Mouse (Mus musculus) heart, adult 2 months (tissue): ENCODE results near the gene Cabin1.

Experiments
- CTCF ChIP-seq: fragments of 200-600 bp; IDR thresholded peaks from 2 replicates; pipeline ENCODE4 v1.8.1; 2022; ENCODE audit warnings: antibody characterized with exemption, mild to moderate bottlenecking, moderate library complexity
- EP300 ChIP-seq: fragments of 200-500 bp; IDR thresholded peaks from 2 replicates; pipeline ENCODE4 v1.6.1; 2011; ENCODE audit warnings: low read depth, low read length, control low read depth; ENCODE audit not compliant: insufficient read depth
- POLR2A ChIP-seq: fragments of 200-500 bp; IDR thresholded peaks from 2 replicates; pipeline ENCODE4 v1.6.1; 2011; ENCODE audit warnings: mild to moderate bottlenecking, low read depth, low read length, control low read depth; ENCODE audit not compliant: insufficient read depth

GRCm38 (mm10) chr10:75714795-75715194 is 49.3 kb downstream of the Cabin1 start:
- no peak for TF ChIP-seq EP300
- no peak for TF ChIP-seq CTCF
- no peak for TF ChIP-seq POLR2A
